Mouse (Mus musculus) ES-E14 (cell line): ENCODE results near the gene Gga1.

Experiments
- MAFK ChIP-seq: IDR thresholded peaks from 2 replicates; pipeline ENCODE4 v1.6.1; 2014; ENCODE audit warnings: mild to moderate bottlenecking, low read depth, low read length, inconsistent platforms; ENCODE audit not compliant: insufficient read depth
- ZC3H11A ChIP-seq: IDR thresholded peaks from 2 replicates; pipeline ENCODE4 v1.6.1; 2012; ENCODE audit warnings: low read depth, mild to moderate bottlenecking, inconsistent platforms, low read length, borderline replicate concordance

DNA sequence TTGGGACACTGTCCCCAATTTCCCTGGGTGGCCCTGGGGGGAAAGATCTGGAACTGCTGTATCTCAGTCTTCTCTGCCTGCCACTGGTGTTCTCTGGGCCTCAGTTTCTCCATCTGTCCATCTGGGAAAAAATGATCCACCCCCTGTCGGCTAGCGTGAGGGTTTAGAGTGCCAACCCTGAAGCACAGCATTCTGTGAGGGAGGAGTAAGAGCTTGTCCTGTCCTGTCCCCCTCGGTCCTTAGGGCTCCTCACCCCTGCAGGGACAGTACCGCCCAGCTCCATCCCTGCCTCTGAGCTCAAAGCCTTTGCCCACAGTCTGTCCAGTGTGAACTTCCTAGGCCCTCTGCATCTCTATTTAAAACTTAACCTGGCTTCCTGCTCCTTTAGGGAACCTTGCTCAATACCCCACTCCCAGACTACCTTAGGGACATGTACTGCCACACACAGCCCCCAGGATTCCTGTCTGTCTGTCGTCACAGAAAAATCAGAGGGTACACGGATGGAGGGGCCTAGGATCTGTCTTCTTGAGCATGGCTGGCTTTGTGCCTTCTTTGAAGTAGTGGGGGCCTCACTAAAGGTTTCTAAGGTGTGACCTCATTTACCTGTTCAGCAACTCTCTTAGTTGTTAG is 35.7 kb upstream of the Gga1 start:
- TF ChIP-seq MAFK (no peak), ZC3H11A (no peak)
